Mouse (Mus musculus): Measurements from ENCODE around the gene Gpx2.

DNA sequence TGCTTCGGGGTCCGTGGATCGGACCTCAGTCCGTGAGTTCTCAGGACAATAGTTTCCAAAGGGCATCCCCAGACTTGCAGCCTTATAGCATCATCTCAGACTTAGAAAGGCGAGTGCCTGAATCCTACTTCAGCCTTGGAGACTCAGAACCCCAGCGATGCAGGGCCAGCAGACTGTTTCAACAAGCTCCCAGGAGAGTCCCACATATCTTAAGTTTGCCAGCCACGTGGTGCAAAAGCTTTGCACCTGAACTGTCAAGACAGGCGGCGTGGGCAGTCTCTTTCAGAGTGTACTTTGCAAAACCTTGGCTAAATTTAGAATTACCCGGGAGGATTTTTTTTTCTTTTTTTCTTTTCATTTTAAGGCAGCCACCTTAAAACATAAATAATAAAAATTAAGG, 12.4 kb upstream of the Gpx2 start:
- TF ChIP-seq CTCF (IDR thresholded peaks at IDR 0.05; ENCODE audit: extremely low read depth, insufficient read length, insufficient replicate concordance, low read depth, low read length) (no peak), POLR2A (IDR thresholded peaks at IDR 0.05; ENCODE audit: low read depth, low read length) (no peak)

Data from small intestine, adult 2 months (tissue).